In the genomic region with DNA sequence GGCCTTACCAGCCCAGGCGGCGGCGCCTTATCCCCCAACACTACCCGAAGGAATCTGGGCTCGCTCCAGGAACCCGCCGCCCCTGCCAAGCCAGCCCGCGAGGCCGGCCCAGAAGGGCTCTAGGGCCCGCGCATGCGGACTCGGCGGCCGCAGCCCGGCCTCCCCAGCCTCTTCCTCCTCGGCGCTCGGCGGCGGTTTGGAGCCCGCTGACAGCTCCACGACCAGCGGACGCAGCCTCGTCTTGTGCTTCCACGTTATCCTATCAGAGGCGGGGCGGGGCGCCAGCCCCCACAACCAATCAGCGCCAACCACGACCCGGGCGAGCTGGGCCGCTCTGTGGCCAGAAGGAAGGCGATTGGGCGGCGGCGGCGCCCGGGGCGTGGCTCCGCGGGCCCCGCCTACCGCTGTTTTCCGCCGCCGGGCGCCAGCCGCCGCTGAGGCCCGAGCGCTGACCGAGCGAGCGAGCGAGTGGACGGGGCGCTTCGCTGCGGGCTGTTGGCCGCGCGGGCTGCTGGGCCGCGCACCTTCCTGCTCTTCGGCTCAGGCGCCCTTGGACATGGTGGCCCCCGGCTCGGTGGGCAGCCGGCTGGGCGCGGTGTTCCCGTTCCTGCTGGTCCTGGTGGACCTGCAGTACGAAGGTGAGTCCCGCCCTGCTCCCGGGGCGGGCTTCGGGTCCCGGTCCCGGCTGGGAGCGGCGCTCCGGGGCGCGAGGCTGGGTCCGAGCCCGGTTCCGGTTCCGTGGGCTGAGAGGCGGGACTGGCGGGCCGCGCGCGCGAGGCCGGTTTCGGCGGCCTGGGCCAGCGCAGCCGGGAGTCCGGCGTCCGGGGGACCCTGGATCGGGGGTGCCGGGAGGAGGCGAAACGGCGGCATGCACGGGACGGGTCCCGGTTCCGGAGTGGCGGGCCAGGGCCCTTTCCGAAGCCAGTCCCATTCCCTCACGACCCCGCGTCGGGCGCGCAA, we compare ENCODE assay signal across 1 mouse cellular context.
A peak's percentile ranks its signal among the peaks of the same experiment; 100 is the strongest.
TF ChIP-seq lines count a peak whose summit lies in the region.

A gene (plus strand): TSS at position 444 of the 960 bp plus-strand sequence.

TF ChIP-seq in MEL, 35 proteins besides CTCF, POLR2A, EP300 and RAD21 (continued from another document):
- TF ChIP-seq POLR2AphosphoS2 (IDR thresholded peaks at IDR 0.05; ENCODE audit: low read length) (peak; percentile 47; the same call in 1 of the 2 replicates), KAT2A (conservative IDR thresholded peaks at IDR 0.05; ENCODE audit: low read depth, low read length) (no peak)
